Mouse (Mus musculus) kidney, adult 2 months (tissue): ENCODE measurements around the gene Hdac4.

Experiments
- CTCF ChIP-seq: fragments of 200-500 bp; conservative IDR thresholded peaks from 2 replicates; pipeline ENCODE4 v1.5.1; 2011; ENCODE audit warnings: low read depth, mild to moderate bottlenecking, control low read depth, low read length, moderate library complexity, mixed read lengths; ENCODE audit not compliant: insufficient read depth, insufficient read length
- POLR2A ChIP-seq: fragments of 200-500 bp; IDR thresholded peaks from one replicate; pipeline ENCODE4 v1.6.1; 2011; ENCODE audit warnings: low read depth, low read length, control low read depth

GRCm38 (mm10) chr1:92240072-92240471 lies 44.6 kb upstream of the Hdac4 start:
- TF ChIP-seq CTCF (no peak), POLR2A (no peak)
